Mouse (Mus musculus): ENCODE results near the gene Vgll1. TPM values are rescaled to one million over a fixed set of nuclear protein-coding genes. Genes with fewer than 3 reads are reported as not detected.

The Vgll1 gene
- polyA plus RNA-seq, 1 experiment from 2014 or later, result 0.32 TPM

- Histone ChIP-seq H3K9me3 (no peaks in the 10 kb centered on the region), H3K36me3 (replicated peaks) (no peaks in the 10 kb centered on the region), H3K27ac (replicated peaks) (no peak overlapping the region), H3K4me1 (no peaks in the 10 kb centered on the region), H3K27me3 (replicated peaks; ENCODE audit: low read depth, poor library complexity, severe bottlenecking) (no peaks in the 10 kb centered on the region), H3K4me3 (no peak overlapping the region)
- DNase-seq (ENCODE audit: low spot score), result no peak
- 70% methylated on average over 1 of the region's 1 CpGs for WGBS
Measured at GRCm38 (mm10) chrX:57153520-57153919, 65.6 kb downstream of the Vgll1 start.

Other genes starting within 250 kb of the Vgll1 start
- gene Adgrg4, start 217.9 kb upstream of the Vgll1 start, polyA plus RNA-seq (2016; fragmentation: Nextera tagmentation; extraction: Ambion mirVana), result not detected in 2 replicates
- gene Brs3, start 45.0 kb upstream of the Vgll1 start, polyA plus RNA-seq (2016; fragmentation: Nextera tagmentation; extraction: Ambion mirVana), result not detected in 2 replicates
- 73.5 and 77.7 TPM in 2 replicates for gene Htatsf1, start 34.5 kb upstream of the Vgll1 start, polyA plus RNA-seq (2016; fragmentation: Nextera tagmentation; extraction: Ambion mirVana)
- gene Cd40lg, start 124.0 kb downstream of the Vgll1 start, polyA plus RNA-seq (2016; fragmentation: Nextera tagmentation; extraction: Ambion mirVana), result not detected in 2 replicates

All from embryonic facial prominence, embryonic 10.5 days (tissue).